Mouse (Mus musculus) layer of hippocampus, postnatal 36 days (tissue): ENCODE measurements around the gene Nemf. TPM values are rescaled to one million over a fixed set of nuclear protein-coding genes. Genes with fewer than 3 reads are reported as not detected.

Experiments used
- DNase-seq, 2 experiments: peaks; one replicate each; pipeline ENCODE4 v3.0.0; 2022
- total RNA-seq, 2 experiments: library from RNA; stranded (reverse); gene quantifications; 2 replicates each; pipeline ENCODE4 v1.2.3; 2021

Nemf gene
- total RNA-seq, 2 experiments from 2014 or later = 47.9 to 51.2 TPM

DNA sequence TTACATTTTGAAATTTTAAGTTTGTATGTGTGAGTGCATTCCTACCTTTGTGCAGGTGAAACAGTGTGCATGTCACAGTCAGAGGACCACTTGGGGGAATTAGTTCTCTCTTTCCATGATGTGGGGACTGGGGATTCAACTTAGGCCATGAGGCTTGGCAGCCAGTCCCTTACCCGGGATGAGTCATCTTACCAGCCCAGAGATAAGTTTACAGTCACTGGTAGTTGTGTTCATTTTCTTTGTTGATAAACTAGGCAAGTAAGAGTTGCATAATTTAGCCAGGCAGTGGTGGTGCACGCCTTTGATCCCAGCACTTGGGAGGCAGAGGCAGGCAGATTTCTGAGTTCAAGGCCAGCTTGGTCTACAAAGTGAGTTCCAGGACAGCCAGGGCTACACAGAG is 52.9 kb downstream of the Nemf start:
- no peak for DNase-seq

DNA sequence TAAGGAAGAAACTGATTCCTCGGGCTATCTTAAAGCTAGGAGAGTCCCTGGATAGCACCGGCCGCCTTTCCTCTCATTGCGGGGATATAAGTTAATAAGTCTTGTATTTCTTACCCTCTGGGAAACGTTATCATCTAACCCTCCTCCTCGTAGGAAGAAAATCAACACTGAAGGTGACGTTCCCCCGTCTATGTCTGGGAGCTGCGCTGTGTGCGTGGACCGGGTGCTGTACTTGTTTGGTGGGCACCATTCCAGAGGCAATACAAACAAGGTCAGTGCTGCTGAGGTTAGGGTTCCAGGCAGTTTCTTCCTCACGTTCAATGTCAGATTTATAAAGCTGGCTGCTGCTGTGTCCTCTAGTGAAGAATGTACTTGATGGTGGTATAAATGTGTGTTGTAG is 54.8 kb downstream of the Nemf start:
- DNase-seq = no peak

DNA sequence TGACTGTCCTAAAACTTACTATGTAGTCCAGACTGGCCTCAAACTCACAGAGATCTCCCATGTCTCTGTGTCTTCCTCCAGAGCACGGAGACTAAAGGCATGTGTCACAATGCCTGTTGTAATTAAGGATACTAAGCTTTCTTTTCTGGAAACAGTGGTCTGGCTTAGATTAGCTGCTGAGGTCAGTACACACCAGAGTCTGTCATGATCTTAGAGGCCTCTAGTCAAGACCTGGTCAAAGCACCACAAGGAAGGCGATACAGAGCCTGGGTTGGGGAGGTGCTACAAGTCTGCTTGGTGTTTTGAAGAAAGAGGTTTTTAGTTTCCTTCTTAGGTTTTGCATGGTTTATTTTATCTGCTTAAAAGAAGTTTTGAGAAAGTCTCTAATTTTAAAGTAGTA is 56.6 kb downstream of the Nemf start:
- no peak for DNase-seq

DNA sequence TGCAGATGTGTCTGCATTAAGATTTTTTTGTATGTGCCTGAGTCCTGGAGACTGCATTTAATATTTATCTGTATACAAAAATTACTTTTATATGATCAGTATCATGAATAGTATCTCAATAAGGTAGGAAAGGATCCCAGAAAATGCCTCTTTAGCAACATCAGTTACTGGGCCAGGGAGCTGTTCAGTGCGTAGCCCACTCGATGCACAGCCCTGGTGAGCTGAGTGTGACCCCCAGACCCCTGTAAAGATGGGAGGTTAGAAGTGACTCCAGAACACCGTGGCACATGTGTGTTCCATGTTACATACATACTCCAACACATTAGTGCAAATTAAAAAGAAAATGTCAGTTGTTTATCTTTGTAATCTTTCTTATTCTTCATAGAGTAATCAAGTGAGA is 57.1 kb downstream of the Nemf start:
- DNase-seq = no peak

GRCm38 (mm10) chr12:69299231-69299630 is 57.7 kb downstream of the Nemf start:
- DNase-seq = no peak

GRCm38 (mm10) chr12:69298281-69298680 is 58.7 kb downstream of the Nemf start:
- DNase-seq = no peak

GRCm38 (mm10) chr12:69297411-69298150 is 59.4 kb downstream of the Nemf start:
- DNase-seq = no peak

DNA sequence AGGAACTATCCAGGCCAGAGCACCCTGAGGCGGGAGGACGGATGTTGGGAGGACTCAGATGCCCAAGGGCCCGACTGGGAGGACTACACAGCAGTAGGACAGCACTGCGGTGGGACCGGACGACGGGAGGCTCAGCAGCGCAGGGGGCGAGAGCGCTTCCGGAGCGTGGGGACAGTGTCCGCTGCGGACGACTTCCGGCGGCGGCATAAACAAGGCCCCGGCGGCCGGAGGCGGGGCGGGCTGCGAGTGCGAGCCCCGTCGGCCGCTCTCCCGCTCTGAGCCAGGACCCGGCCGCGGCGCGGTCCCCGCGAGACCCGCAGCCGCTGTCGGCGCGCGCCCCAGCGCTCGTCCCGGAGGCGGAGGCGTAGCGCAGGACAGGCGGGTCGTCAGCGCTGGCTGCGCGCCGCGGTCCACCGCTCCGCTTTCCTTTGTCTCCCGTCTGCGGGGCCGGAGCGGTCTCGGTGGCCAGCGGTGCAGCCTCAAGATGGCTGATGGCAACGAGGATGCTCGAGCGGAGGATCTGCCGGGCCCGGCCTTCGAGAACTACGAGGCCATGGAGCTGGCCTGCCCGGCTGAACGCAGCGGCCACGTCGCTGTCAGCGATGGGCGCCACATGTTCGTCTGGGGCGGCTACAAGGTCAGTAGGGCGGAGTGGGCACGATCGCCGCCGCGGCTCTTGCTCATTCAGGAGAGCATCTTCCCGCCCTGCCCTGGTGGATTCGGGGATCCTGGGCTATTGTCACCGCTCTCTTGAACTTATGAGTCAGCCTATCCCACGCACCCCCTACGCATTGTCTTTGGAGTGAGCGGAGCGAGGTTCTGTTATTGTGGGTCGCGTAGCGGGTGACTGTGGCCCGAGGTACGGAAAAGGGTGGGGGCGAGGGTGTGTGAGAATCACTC is 60.2 kb downstream of the Nemf start, which contains the start of gene Klhdc2:
Gene Klhdc2, plus strand, starts transcription at position 171 of the 900 bp plus-strand sequence.
- DNase-seq = peak; percentile 85 to 89

DNA sequence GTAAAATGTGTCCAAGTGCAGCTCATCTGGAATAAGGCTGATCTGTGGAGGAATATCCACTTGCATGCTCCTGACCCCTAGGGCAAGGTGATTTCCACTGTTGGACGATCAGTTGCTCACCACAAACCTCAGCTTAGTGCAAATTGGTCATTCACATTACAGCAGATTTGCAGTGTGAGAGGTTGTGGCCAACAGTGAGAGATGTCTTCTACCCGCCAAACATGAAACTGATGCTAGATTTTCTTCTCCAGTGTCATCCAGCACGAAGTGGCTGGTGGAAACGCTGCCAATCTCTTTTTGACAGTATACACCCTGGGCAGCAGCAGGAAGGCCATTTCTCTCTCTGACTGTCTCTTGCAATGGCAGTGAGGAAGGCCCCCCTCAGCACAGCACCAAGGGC is 61.3 kb downstream of the Nemf start:
- DNase-seq = no peak

- DNase-seq = no peak
These were observed 62.0 kb downstream of the Nemf start for GRCm38 (mm10) chr12:69294936-69295335.

- no peak for DNase-seq
These were observed 63.1 kb downstream of the Nemf start for GRCm38 (mm10) chr12:69293815-69294214.

DNA sequence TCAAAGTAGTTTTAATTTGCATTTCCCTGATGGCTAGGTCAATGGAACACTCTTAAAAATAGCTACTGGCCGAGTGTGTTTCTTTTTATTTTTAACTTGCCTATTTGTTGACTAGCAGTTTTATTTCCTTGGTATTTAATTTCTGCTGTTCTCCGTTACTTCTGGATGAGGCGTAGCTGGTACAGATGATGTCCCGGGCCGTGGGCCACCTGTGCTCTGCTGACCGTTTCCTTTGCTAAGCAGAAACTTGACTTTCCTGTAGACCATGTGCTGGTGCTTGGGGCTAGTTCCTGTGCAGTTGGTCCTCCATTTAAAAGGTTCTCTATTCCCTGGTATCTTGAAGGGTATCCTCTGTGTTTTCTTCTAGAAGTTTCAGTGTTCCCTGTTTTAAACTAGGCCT is 64.6 kb downstream of the Nemf start:
- DNase-seq = no peak

DNA sequence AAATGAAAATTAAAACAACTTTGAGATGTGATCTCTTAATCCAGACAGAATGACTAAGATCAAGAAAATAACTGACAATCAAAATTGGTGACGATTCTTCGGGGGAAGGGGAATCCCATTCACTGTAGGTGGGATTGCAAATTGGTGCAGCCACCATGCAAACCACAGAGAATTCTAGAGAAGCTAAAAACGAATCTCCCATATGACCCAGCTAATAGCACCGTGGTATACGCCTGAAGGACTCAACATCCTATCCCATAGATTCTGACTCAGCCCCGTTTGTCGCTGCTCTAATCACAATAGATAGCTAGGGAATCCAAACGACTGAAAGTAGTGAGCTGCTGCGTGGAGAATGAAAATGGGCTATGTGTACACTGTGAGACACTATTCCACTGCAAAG is 68.3 kb downstream of the Nemf start:
- DNase-seq = no peak

GRCm38 (mm10) chr12:69287535-69287934 is 69.4 kb downstream of the Nemf start:
- no peak for DNase-seq

- no peak for DNase-seq
These were observed 73.8 kb downstream of the Nemf start for GRCm38 (mm10) chr12:69283146-69283545.

DNA sequence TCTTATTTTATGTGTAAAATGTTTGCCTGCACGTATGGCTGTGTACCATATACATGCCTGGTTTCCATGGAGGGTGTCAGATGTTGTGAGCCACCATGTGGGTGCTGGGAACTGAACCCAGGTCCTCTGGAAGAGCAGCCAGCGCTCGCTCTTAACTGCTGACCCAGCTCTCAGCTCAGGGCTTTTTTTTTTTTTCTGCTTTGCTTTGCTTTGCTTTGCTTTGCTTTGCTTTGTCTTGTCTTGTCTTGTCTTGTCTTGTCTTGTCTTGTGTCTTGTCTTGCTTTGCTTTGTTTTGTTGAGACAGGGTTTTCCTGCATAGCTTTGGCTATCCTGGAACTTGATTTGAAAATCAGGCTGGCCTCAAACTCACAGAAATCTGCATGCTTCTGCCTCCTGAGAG is 76.0 kb downstream of the Nemf start:
- no peak for DNase-seq

- DNase-seq = no peak
These were observed 77.0 kb downstream of the Nemf start for GRCm38 (mm10) chr12:69279931-69280469.

- DNase-seq = no peak
These were observed 88.0 kb downstream of the Nemf start for GRCm38 (mm10) chr12:69268956-69269355.

GRCm38 (mm10) chr12:69267956-69268632 is 88.9 kb downstream of the Nemf start:
- no peak for DNase-seq

DNA sequence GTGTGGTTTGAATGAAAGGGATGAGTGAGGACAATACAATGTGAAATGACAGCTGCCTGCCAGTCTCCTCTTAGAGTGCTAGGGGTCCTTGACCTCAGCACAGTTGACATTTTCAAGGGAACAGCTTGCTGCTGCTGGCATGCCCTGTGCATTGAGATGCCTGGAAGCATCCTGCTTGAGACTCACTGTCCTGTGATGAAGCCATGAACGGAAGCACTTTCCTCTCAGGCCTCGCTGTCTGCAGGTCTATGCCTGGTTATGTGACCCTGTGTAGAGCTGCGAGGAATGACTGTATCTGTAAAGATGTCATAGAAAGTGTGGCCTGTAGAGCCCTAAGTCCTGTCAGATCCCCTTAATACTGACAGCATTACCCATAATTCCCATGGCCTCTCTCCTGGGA is 91.9 kb downstream of the Nemf start:
- DNase-seq = no peak

DNA sequence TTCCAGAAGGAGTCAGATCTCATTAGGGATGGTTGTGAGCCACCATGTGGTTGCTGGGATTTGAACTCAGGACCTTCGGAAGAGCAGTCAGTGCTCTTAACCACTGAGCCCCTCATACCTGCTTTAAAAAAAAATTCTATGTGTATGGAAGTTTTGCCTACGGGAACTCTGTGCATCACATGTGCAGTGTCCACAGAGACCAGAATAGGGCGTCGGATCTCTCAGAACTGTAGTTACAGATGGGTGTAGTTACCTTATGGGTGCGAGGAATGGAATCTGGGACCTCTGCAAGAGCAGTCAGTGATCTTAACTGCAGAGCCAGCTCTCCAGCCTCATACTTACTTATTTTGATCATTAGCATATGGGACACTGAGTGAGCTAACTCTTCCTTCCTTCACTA is 94.7 kb downstream of the Nemf start:
- no peak for DNase-seq
